Mouse (Mus musculus): Measurements from ENCODE around the gene Zfp385b.

Zfp385b gene

GRCm38 (mm10) chr2:77691174-77691573 is 128.3 kb downstream of the Zfp385b start:
- DNase-seq = no peak

GRCm38 (mm10) chr2:77690316-77690715 is 129.1 kb downstream of the Zfp385b start:
- no peak for DNase-seq

GRCm38 (mm10) chr2:77688651-77689050 is 130.8 kb downstream of the Zfp385b start:
- DNase-seq = no peak

- DNase-seq = no peak
Observed at GRCm38 (mm10) chr2:77684088-77684487, 135.4 kb downstream of the Zfp385b start.

GRCm38 (mm10) chr2:77682205-77682604 is 137.2 kb downstream of the Zfp385b start:
- DNase-seq = no peak

- no peak for DNase-seq
Observed at GRCm38 (mm10) chr2:77681741-77682140, 137.7 kb downstream of the Zfp385b start.

- DNase-seq = peak; percentile 78
Observed at GRCm38 (mm10) chr2:77673770-77674169, 145.7 kb downstream of the Zfp385b start.

GRCm38 (mm10) chr2:77672215-77672905 is 147.1 kb downstream of the Zfp385b start:
- DNase-seq = peak; percentile 68

GRCm38 (mm10) chr2:77662171-77662570 is 157.3 kb downstream of the Zfp385b start:
- DNase-seq = no peak

GRCm38 (mm10) chr2:77653686-77654085 is 165.8 kb downstream of the Zfp385b start:
- no peak for DNase-seq

GRCm38 (mm10) chr2:77641521-77642170 is 177.8 kb downstream of the Zfp385b start:
- no peak for DNase-seq

- DNase-seq = no peak
Observed at GRCm38 (mm10) chr2:77639993-77640392, 179.4 kb downstream of the Zfp385b start.

GRCm38 (mm10) chr2:77631606-77632005 is 187.8 kb downstream of the Zfp385b start:
- no peak for DNase-seq

GRCm38 (mm10) chr2:77627622-77628231 is 191.7 kb downstream of the Zfp385b start:
- DNase-seq = no peak

GRCm38 (mm10) chr2:77618686-77619085 is 200.8 kb downstream of the Zfp385b start:
- no peak for DNase-seq

- DNase-seq = no peak
Observed at GRCm38 (mm10) chr2:77610303-77610991, 209.0 kb downstream of the Zfp385b start.

GRCm38 (mm10) chr2:77609452-77609851 is 210.0 kb downstream of the Zfp385b start:
- DNase-seq = no peak

GRCm38 (mm10) chr2:77608666-77609065 is 210.8 kb downstream of the Zfp385b start:
- DNase-seq = no peak

GRCm38 (mm10) chr2:77593461-77593860 is 226.0 kb downstream of the Zfp385b start:
- DNase-seq = no peak

- no peak for DNase-seq
Observed at GRCm38 (mm10) chr2:77592525-77592924, 226.9 kb downstream of the Zfp385b start.

- no peak for DNase-seq
Observed at GRCm38 (mm10) chr2:77589205-77589901, 230.1 kb downstream of the Zfp385b start.

- DNase-seq = no peak
Observed at GRCm38 (mm10) chr2:77587387-77587786, 232.1 kb downstream of the Zfp385b start.
